Mouse (Mus musculus) brown adipose tissue, adult 24 weeks (tissue): ENCODE measurements around the gene Lce1j. TPM values are rescaled to one million over a fixed set of nuclear protein-coding genes. Genes with fewer than 3 reads are reported as not detected.
"Not testable (repeated sequence)": the region's sequence is repeated elsewhere in the genome, so short reads cannot be mapped to it uniquely, and the experiment has no call there.

Experiments used
- H3K27ac ChIP-seq: fragments of 200-500 bp; replicated peaks from 2 replicates; pipeline ENCODE4 v1.5.1; 2012; ENCODE audit warnings: low read depth, mild to moderate bottlenecking, low read length
- H3K4me1 ChIP-seq: fragments of 200-500 bp; 2 replicates; pipeline ENCODE4 v1.6.1; 2012; ENCODE audit warnings: low read length, mixed read lengths; ENCODE audit not compliant: control insufficient read depth, insufficient read depth, insufficient read length
- H3K4me3 ChIP-seq: fragments of 200-500 bp; 2 replicates; pipeline ENCODE4 v1.5.1; 2012; ENCODE audit warnings: low read depth, mild to moderate bottlenecking, low read length, moderate library complexity; ENCODE audit not compliant: insufficient read depth
- polyA plus RNA-seq: library from polyadenylated mRNA; stranded (reverse); fragments of >200 nt; gene quantifications from 2 replicates; pipeline ENCODE4 v1.2.4, GENCODE M21; 2012; ENCODE audit not compliant: missing spikeins, insufficient read depth, insufficient read length

The Lce1j gene
- not detected in 2 replicates for polyA plus RNA-seq

- Histone ChIP-seq H3K27ac (no peak within 1 kb of the TSS), H3K4me3 (no peak within 1 kb of the TSS), H3K4me1 (no peaks in the 10 kb centered on the region)
Measured at GRCm38 (mm10) chr3:92790414-92790813, at the start of gene Lce1j. TSS of gene Lce1j (minus strand) at chr3:92790514.

- Histone ChIP-seq H3K27ac (no peak within 1 kb of the TSS), H3K4me3 (no peak within 1 kb of the TSS), H3K4me1 (no peaks in the 10 kb centered on the region)
Measured at GRCm38 (mm10) chr3:92827108-92827507, 36.8 kb upstream of the Lce1j start, which contains the start of gene Kprp. TSS of gene Kprp (minus strand) at chr3:92827247.

DNA sequence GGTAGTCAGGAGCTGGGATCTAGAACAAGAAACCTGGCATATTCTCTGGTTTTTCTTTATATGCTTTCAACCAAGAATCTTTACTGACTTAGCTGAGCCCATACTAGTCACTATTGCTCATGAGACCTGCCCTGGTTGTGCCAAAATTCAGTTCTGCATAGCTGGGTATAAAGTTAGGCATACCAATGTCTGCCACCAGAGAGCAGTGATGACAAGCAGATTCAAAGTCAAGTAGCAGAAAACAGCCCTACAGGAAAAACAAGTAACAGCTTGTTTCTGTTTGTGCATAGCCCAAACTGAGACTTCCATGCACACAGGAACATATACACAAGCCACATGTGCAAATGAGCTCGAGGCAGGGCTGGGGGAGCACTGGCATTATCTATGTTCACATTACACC lies 35.5 kb upstream of the Lce1j start:
- Histone ChIP-seq H3K27ac (no peak overlapping the region), H3K4me1 (no peaks in the 10 kb centered on the region), H3K4me3 (no peak overlapping the region)

DNA sequence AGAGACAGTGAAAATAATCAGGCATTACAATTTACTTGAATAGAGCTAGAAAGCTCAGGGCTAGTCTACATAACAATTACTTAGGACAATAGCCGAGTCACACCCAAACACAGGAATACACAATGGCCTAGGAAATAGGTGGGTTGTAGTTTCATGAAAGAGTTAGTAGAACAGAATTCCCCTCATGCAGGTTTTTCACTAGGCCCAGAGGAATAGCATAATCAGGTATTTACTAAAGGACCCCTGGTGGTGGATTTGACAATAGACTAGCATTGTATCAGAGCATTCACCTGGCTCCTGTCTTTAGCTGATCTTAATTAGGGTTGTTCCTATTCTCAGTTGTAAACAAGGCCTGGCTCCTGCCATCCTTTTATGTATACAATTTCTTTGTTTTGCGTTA lies 25.7 kb upstream of the Lce1j start:
- not testable (repeated sequence) for H3K4me3 ChIP-seq, H3K27ac ChIP-seq, H3K4me1 ChIP-seq

DNA sequence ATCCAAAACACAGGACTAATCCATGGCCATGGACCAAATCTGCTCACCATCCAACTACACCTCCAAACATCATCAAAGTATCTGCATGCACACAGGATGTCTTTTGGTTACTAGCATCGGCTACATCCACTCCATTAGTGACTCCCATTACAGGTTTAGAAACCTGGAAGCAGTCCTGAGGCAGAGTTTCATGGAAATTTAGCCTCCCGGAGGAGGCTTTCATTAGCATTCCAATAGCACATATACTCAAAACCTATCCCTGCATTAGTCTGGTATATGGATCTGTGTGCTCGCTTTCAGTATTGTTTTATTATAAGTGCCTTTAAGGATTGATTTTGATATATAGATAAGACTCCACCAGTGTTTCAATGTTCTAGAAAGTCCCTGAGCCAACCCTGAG lies 25.3 kb upstream of the Lce1j start:
- no peak overlapping the region for H3K4me3 ChIP-seq
- no peaks in the 10 kb centered on the region for H3K4me1 ChIP-seq
- H3K27ac ChIP-seq = no peak overlapping the region

DNA sequence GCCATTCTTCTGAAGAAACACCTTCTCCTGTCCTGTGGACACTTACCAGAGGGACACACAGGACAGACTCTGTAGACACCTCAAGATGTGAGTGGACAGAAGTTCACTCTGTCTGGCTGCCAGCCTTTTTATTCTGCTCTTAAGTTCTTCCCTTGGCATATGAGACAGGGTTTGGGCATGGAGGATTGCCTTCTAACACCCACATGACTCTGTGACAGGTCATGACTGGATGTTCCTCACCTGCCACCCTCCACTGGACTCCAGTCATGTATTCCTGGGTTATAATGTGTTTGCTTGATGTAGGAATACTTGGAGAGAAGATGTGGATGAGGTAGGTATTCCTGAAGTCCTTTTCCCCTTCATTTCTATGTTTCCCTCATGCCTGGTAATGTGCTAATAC lies 17.5 kb upstream of the Lce1j start, which contains the start of gene Lce1k:
Gene Lce1k, minus strand, starts transcription at position 101 of the 400 bp plus-strand sequence.
- Histone ChIP-seq H3K27ac (no peak within 1 kb of the TSS), H3K4me3 (no peak within 1 kb of the TSS), H3K4me1 (no peaks in the 10 kb centered on the region)

GRCm38 (mm10) chr3:92778799-92779198 lies 11.5 kb downstream of the Lce1j start, which contains the start of gene Lce1i:
TSS of gene Lce1i (minus strand) at chr3:92778899.
- Histone ChIP-seq H3K4me3 (no peak within 1 kb of the TSS), H3K27ac (no peak within 1 kb of the TSS), H3K4me1 (no peaks in the 10 kb centered on the region)

DNA sequence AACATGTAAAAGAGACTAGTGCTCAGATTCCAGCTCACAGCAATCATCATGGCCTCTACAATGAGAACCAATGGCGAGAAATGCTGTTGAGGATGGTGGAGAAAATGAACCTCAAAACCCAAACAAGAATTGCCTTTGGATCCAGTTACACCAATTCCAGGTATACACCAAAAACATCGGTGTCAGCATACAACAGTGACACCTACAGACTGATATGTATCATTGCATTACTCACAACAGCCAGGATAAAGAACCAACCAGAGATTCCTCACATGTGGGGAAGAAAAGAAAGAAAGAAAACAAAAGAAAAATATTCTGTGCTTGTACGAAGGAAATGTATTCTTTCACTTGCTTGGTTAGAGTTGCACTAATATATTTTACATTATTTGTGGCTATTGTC lies 18.7 kb downstream of the Lce1j start:
- H3K27ac ChIP-seq = no peak overlapping the region
- no peak overlapping the region for H3K4me3 ChIP-seq
- no peaks in the 10 kb centered on the region for H3K4me1 ChIP-seq

DNA sequence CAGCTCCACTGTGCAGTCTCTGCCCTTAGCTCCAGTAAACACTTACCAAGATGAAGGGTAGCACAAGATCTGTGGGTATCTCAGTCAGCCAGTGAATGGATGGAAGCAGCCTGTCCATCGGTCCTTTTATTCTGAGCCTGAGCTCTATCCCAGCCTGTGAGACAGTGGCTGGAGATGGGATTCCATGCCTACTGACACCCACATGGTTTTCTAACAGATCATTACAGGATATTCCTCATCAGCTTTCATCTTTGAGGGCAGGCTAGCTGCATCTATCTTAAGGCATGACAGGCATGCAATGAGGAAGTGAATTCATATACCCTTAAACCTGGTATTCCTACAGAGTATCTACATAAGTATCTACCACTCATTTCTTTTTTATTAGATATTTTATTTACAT lies 25.3 kb downstream of the Lce1j start, which contains the start of gene Lce1h:
Gene Lce1h, minus strand, starts transcription at position 101 of the 400 bp plus-strand sequence.
- Histone ChIP-seq H3K27ac (no peak within 1 kb of the TSS), H3K4me3 (no peak within 1 kb of the TSS), H3K4me1 (no peaks in the 10 kb centered on the region)

DNA sequence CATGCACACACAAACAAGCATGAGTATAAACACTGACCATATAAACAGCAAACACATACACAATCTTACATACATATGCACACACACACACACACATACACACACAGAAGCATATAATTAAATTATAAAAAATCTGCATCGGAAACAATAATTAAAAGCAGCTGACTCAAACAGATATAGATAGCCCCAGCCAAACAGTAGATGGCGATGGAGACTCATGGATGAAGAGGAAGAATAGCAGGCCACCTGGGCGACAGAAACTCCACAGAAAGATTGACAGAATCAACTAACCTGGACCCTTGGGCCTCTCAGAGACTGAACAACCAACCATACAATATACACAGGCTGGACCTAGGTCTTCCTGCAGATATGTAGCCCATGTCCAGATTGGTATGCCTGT lies 37.1 kb downstream of the Lce1j start:
- Histone ChIP-seq H3K4me1 (no peaks in the 10 kb centered on the region), H3K27ac (no peak overlapping the region), H3K4me3 (no peak overlapping the region)

- no peak within 1 kb of the TSS for H3K27ac ChIP-seq
- no peak within 1 kb of the TSS for H3K4me3 ChIP-seq
- H3K4me1 ChIP-seq = no peaks in the 10 kb centered on the region
Measured at GRCm38 (mm10) chr3:92752238-92752637, 38.1 kb downstream of the Lce1j start, which contains the start of gene Lce1g. TSS of gene Lce1g (minus strand) at chr3:92752338.

GRCm38 (mm10) chr3:92738996-92739395 lies 51.3 kb downstream of the Lce1j start, which contains the start of gene Gm38119:
TSS of gene Gm38119 (minus strand) at chr3:92739096.
- H3K4me3 ChIP-seq = no peak within 1 kb of the TSS
- no peaks in the 10 kb centered on the region for H3K4me1 ChIP-seq
- H3K27ac ChIP-seq = no peak within 1 kb of the TSS

Other genes with a start within 250 kb of the Lce1j start
- not detected in 2 replicates for gene Ivl, start 216.8 kb downstream of the Lce1j start, polyA plus RNA-seq
- gene Smcp, start 201.5 kb downstream of the Lce1j start, polyA plus RNA-seq = not detected in 2 replicates
- gene 2210017I01Rik, start 183.0 kb downstream of the Lce1j start, polyA plus RNA-seq = not detected in 2 replicates
- not detected in 2 replicates for gene Lce6a, start 168.9 kb downstream of the Lce1j start, polyA plus RNA-seq
- not detected in 2 replicates for gene Lce1a1, start 142.2 kb downstream of the Lce1j start, polyA plus RNA-seq
- gene Lce1b, start 133.6 kb downstream of the Lce1j start, polyA plus RNA-seq = not detected in 2 replicates
- gene Lce1a2, start 120.2 kb downstream of the Lce1j start, polyA plus RNA-seq = not detected in 2 replicates
- gene Lce1c, start 111.3 kb downstream of the Lce1j start, polyA plus RNA-seq = not detected in 2 replicates
- gene Lce1d, start 103.3 kb downstream of the Lce1j start, polyA plus RNA-seq = not detected in 2 replicates
- gene Lce1e, start 81.4 kb downstream of the Lce1j start, polyA plus RNA-seq = not detected in 2 replicates
- not detected in 2 replicates for gene Lce1f, start 70.2 kb downstream of the Lce1j start, polyA plus RNA-seq
- not detected in 2 replicates for gene Gm38119, start 51.4 kb downstream of the Lce1j start, polyA plus RNA-seq
- not detected in 2 replicates for gene Lce1g, start 38.2 kb downstream of the Lce1j start, polyA plus RNA-seq
- gene Lce1h, start 25.4 kb downstream of the Lce1j start, polyA plus RNA-seq = not detected in 2 replicates
- not detected in 2 replicates for gene Lce1i, start 11.6 kb downstream of the Lce1j start, polyA plus RNA-seq
- gene Lce1k, start 17.4 kb upstream of the Lce1j start, polyA plus RNA-seq = not detected in 2 replicates
- gene Kprp, start 36.7 kb upstream of the Lce1j start, polyA plus RNA-seq = not detected in 2 replicates
- gene Lce1l, start 60.8 kb upstream of the Lce1j start, polyA plus RNA-seq = not detected in 2 replicates
- not detected in 2 replicates for gene 2310050C09Rik, start 79.7 kb upstream of the Lce1j start, polyA plus RNA-seq
- not detected in 2 replicates for gene Lce3a, start 135.7 kb upstream of the Lce1j start, polyA plus RNA-seq
- gene Lce3b, start 142.5 kb upstream of the Lce1j start, polyA plus RNA-seq = not detected in 2 replicates
- gene Lce3c, start 154.0 kb upstream of the Lce1j start, polyA plus RNA-seq = not detected in 2 replicates
- not detected in 2 replicates for gene Lce3d, start 166.9 kb upstream of the Lce1j start, polyA plus RNA-seq
- not detected in 2 replicates for gene Lce3e, start 176.5 kb upstream of the Lce1j start, polyA plus RNA-seq
- not detected in 2 replicates for gene Lce3f, start 201.7 kb upstream of the Lce1j start, polyA plus RNA-seq
- not detected in 2 replicates for gene Crct1, start 225.2 kb upstream of the Lce1j start, polyA plus RNA-seq
- gene Lce1m, start 228.5 kb upstream of the Lce1j start, polyA plus RNA-seq = 3.5 TPM in 1 of 2 replicates, not detected in the other